Mouse (Mus musculus) MEL (cell line): ENCODE measurements around the gene Alg5. TPM values are rescaled to one million over a fixed set of nuclear protein-coding genes. Genes with fewer than 3 reads are reported as not detected.

Source experiments
- DNase-seq: peaks from one replicate; pipeline ENCODE4 v3.0.0; 2011; ENCODE audit warnings: low read depth, low spot score
- H3K27ac ChIP-seq: 2 replicates; pipeline ENCODE4 v1.5.1; 2012; ENCODE audit warnings: low read depth, mild to moderate bottlenecking, control low read depth, low read length, moderate library complexity; ENCODE audit not compliant: control insufficient read depth
- H3K27me3 ChIP-seq, 2 experiments: fragments of 150-350 bp in 1 of 2; sonication (generic) in 1 of 2; 2 replicates each; pipeline ENCODE4 v1.6.1; 2012; ENCODE audit warnings: low read length in 2 of 2, mild to moderate bottlenecking in 2 of 2, improper control_type of control experiment in 1 of 2, moderate library complexity in 1 of 2; ENCODE audit not compliant: insufficient read depth in 2 of 2, control insufficient read depth in 1 of 2
- H3K36me3 ChIP-seq, 2 experiments: 2 replicates each; pipeline ENCODE4 v1.6.1; 2012 to 2014; ENCODE audit warnings: low read length in 2 of 2, improper control_type of control experiment in 1 of 2, inconsistent platforms in 1 of 2, mild to moderate bottlenecking in 1 of 2; ENCODE audit not compliant: insufficient read depth in 2 of 2, control insufficient read depth in 1 of 2
- H3K4me1 ChIP-seq, 2 experiments: fragments of 150-350 bp in 1 of 2; sonication (generic) in 1 of 2; 2 replicates each; pipeline ENCODE4 v1.6.1; 2012; ENCODE audit warnings: low read length in 2 of 2, improper control_type of control experiment in 1 of 2, mild to moderate bottlenecking in 1 of 2; ENCODE audit not compliant: insufficient read depth in 2 of 2, control insufficient read depth in 1 of 2
- H3K4me3 ChIP-seq, 2 experiments: fragments of 150-350 bp in 1 of 2; sonication (generic) in 1 of 2; 2 replicates each; pipeline ENCODE4 v1.5.1; 2012; ENCODE audit warnings: low read depth in 2 of 2, low read length in 2 of 2, mild to moderate bottlenecking in 2 of 2, moderate library complexity in 2 of 2, control low read depth in 1 of 2, improper control_type of control experiment in 1 of 2; ENCODE audit not compliant: control insufficient read depth in 1 of 2, insufficient read depth in 1 of 2
- H3K79me2 ChIP-seq: 2 replicates; pipeline ENCODE4 v1.6.1; 2012; ENCODE audit warnings: mild to moderate bottlenecking, low read length, moderate library complexity; ENCODE audit not compliant: control insufficient read depth, poor library complexity, insufficient read depth
- H3K9ac ChIP-seq: 2 replicates; pipeline ENCODE4 v1.6.1; 2012; ENCODE audit warnings: low read depth, mild to moderate bottlenecking, control low read depth, low read length, moderate library complexity; ENCODE audit not compliant: control insufficient read depth, poor library complexity, severe bottlenecking
- H3K9me3 ChIP-seq: fragments of 150-350 bp; sonication (generic); replicated peaks from 2 replicates; pipeline ENCODE4 v1.6.1; 2012; ENCODE audit warnings: mild to moderate bottlenecking, low read length, improper control_type of control experiment, moderate library complexity; ENCODE audit not compliant: insufficient read depth
- CHD2 ChIP-seq: IDR thresholded peaks from 2 replicates; pipeline ENCODE4 v1.6.1; 2011; ENCODE audit warnings: low read length, improper control_type of control experiment
- E2F4 ChIP-seq: IDR thresholded peaks from 2 replicates; pipeline ENCODE4 v1.6.1; 2011; ENCODE audit warnings: low read depth, low read length, improper control_type of control experiment, borderline replicate concordance
- ELF1 ChIP-seq: IDR thresholded peaks from 2 replicates; pipeline ENCODE4 v1.6.1; 2014; ENCODE audit warnings: low read depth, mild to moderate bottlenecking, inconsistent platforms, low read length, improper control_type of control experiment, moderate library complexity
- EP300 ChIP-seq, 2 experiments: IDR thresholded peaks; 2 replicates each; pipeline ENCODE4 v1.6.1; 2011; ENCODE audit warnings: improper control_type of control experiment in 2 of 2, low read length in 2 of 2, low read depth in 1 of 2, mild to moderate bottlenecking in 1 of 2
- ETS1 ChIP-seq: IDR thresholded peaks from 2 replicates; pipeline ENCODE4 v1.6.1; 2012; ENCODE audit warnings: low read depth, mild to moderate bottlenecking, inconsistent platforms, low read length, improper control_type of control experiment, moderate library complexity
- MAZ ChIP-seq: IDR thresholded peaks from 2 replicates; pipeline ENCODE4 v1.6.1; 2012; ENCODE audit warnings: low read depth, mild to moderate bottlenecking, inconsistent platforms, low read length, improper control_type of control experiment
- MEF2A ChIP-seq: IDR thresholded peaks from 2 replicates; pipeline ENCODE4 v1.6.1; 2014; ENCODE audit warnings: low read depth, mild to moderate bottlenecking, inconsistent platforms, low read length, improper control_type of control experiment; ENCODE audit not compliant: poor library complexity, insufficient replicate concordance, severe bottlenecking; ENCODE audit errors: extremely low read depth
- MYC ChIP-seq: IDR thresholded peaks from 2 replicates; pipeline ENCODE4 v1.6.1; 2011; ENCODE audit warnings: low read depth, mild to moderate bottlenecking, low read length, improper control_type of control experiment, moderate library complexity
- NELFE ChIP-seq: IDR thresholded peaks from 2 replicates; pipeline ENCODE4 v1.6.1; 2011; ENCODE audit warnings: low read depth, low read length, improper control_type of control experiment
- NRF1 ChIP-seq: IDR thresholded peaks from 2 replicates; pipeline ENCODE4 v1.6.1; 2014; ENCODE audit warnings: low read depth, mild to moderate bottlenecking, inconsistent platforms, low read length, improper control_type of control experiment, moderate library complexity; ENCODE audit not compliant: poor library complexity, insufficient read depth, severe bottlenecking
- POLR2A ChIP-seq, 2 experiments: IDR thresholded peaks; 2 replicates each; pipeline ENCODE4 v1.6.1; 2011 to 2012; ENCODE audit warnings: low read length in 2 of 2, mild to moderate bottlenecking in 2 of 2, control low read depth in 1 of 2, improper control_type of control experiment in 1 of 2, low read depth in 1 of 2, moderate library complexity in 1 of 2; ENCODE audit not compliant: control insufficient read depth in 1 of 2, insufficient read depth in 1 of 2, poor library complexity in 1 of 2
- POLR2AphosphoS2 ChIP-seq: IDR thresholded peaks from 2 replicates; pipeline ENCODE4 v1.6.1; 2011; ENCODE audit warnings: low read length, improper control_type of control experiment
- POLR2AphosphoS5 ChIP-seq: IDR thresholded peaks from 2 replicates; pipeline ENCODE4 v1.6.1; 2012; ENCODE audit warnings: low read depth, borderline replicate concordance, mild to moderate bottlenecking, inconsistent platforms, low read length, moderate library complexity, mixed read lengths
- RAD21 ChIP-seq: IDR thresholded peaks from 2 replicates; pipeline ENCODE4 v1.6.1; 2011; ENCODE audit warnings: mild to moderate bottlenecking, low read depth, low read length, improper control_type of control experiment
- TAL1 ChIP-seq: IDR thresholded peaks from 2 replicates; pipeline ENCODE4 v1.6.1; 2012; ENCODE audit warnings: mild to moderate bottlenecking, inconsistent platforms, low read length, moderate library complexity, mixed read lengths
- TCF12 ChIP-seq: IDR thresholded peaks from 2 replicates; pipeline ENCODE4 v1.6.1; 2014; ENCODE audit warnings: low read depth, mild to moderate bottlenecking, inconsistent platforms, low read length, improper control_type of control experiment, moderate library complexity
- UBTF ChIP-seq: IDR thresholded peaks from 2 replicates; pipeline ENCODE4 v1.6.1; 2012; ENCODE audit warnings: low read depth, mild to moderate bottlenecking, inconsistent platforms, low read length, improper control_type of control experiment, moderate library complexity, borderline replicate concordance; ENCODE audit not compliant: insufficient read depth
- ZC3H11A ChIP-seq: IDR thresholded peaks from 2 replicates; pipeline ENCODE4 v1.6.1; 2012; ENCODE audit warnings: low read depth, mild to moderate bottlenecking, inconsistent platforms, low read length, improper control_type of control experiment
- ZMIZ1 ChIP-seq: IDR thresholded peaks from 2 replicates; pipeline ENCODE4 v1.6.1; 2012; ENCODE audit warnings: low read depth, mild to moderate bottlenecking, inconsistent platforms, low read length, improper control_type of control experiment, moderate library complexity
- ZNF384 ChIP-seq: IDR thresholded peaks from 2 replicates; pipeline ENCODE4 v1.6.1; 2012; ENCODE audit warnings: low read depth, mild to moderate bottlenecking, inconsistent platforms, low read length, improper control_type of control experiment
- polyA plus RNA-seq, 2 experiments: library from polyadenylated mRNA; stranded (reverse) in 1 of 2; unstranded in 1 of 2; fragments of >175 nt in 1 of 2; fragments of >200 nt in 1 of 2; gene quantifications; 2 replicates each; pipeline versions ENCODE4 v1.2.1 to v1.2.4; 2012; ENCODE audit warnings: low replicate concordance in 2 of 2, low read depth in 1 of 2; ENCODE audit not compliant: insufficient read length in 2 of 2, insufficient read depth in 1 of 2, missing spikeins in 1 of 2
- total RNA-seq: library from RNA; depleted of rRNA; stranded (reverse); fragments of 300-350 nt; gene quantifications from 2 replicates; pipeline ENCODE4 v1.2.3, GENCODE M21; 2012

Gene Alg5
- total and polyA plus RNA-seq, 3 experiments, result 34.8 to 44.0 TPM; not detected in 1

- no peaks in the 10 kb centered on the region for H3K27me3 ChIP-seq
- no peak overlapping the region for H3K27ac ChIP-seq
- H3K36me3 ChIP-seq, result peaks cover 0 to 13% of the 10 kb centered on the region in 2 experiments; a peak in 2 of 4 replicates
- TF ChIP-seq POLR2AphosphoS5, result no peak
- no peak for TF ChIP-seq CHD2
- TF ChIP-seq ZNF384, result no peak
- TF ChIP-seq UBTF, result no peak
- TF ChIP-seq MYC, result no peak
- no peak for TF ChIP-seq MAZ
- TF ChIP-seq E2F4, result no peak
- no peak for TF ChIP-seq MEF2A
- no peak for DNase-seq
- no peak overlapping the region for H3K4me3 ChIP-seq
- H3K9ac ChIP-seq, result no peak overlapping the region
- H3K9me3 ChIP-seq, result no peaks in the 10 kb centered on the region
- H3K79me2 ChIP-seq, result no peaks in the 10 kb centered on the region
- H3K4me1 ChIP-seq, result no peaks in the 10 kb centered on the region
Observed at GRCm38 (mm10) chr3:54753411-54753810, 18.1 kb downstream of the Alg5 start.

- Histone ChIP-seq H3K79me2 (no peaks in the 10 kb centered on the region), H3K4me3 (no peak within 1 kb of the TSS), H3K4me1 (no peaks in the 10 kb centered on the region), H3K9ac (no peak within 1 kb of the TSS)
- no peak for TF ChIP-seq MYC
- TF ChIP-seq POLR2A (IDR thresholded peaks at IDR 0.05; ENCODE audit: control insufficient read depth in 1 of 2, insufficient read depth in 1 of 2, low read depth in 1 of 2, low read length in 2 of 2, poor library complexity in 1 of 2), result no peak
- TF ChIP-seq ELF1, result no peak
- no peak for TF ChIP-seq EP300 (IDR thresholded peaks at IDR 0.05; ENCODE audit: low read depth in 1 of 2, low read length in 2 of 2)
- no peak for TF ChIP-seq NRF1
- no peak for TF ChIP-seq ZC3H11A
- TF ChIP-seq TCF12, result no peak
- no peak for TF ChIP-seq CHD2
- no peak for TF ChIP-seq E2F4
- no peak for TF ChIP-seq ZMIZ1
- TF ChIP-seq MAZ, result no peak
- no peak for TF ChIP-seq TAL1
- TF ChIP-seq NELFE, result no peak
- TF ChIP-seq RAD21, result no peak
- TF ChIP-seq ETS1, result no peak
- TF ChIP-seq POLR2AphosphoS2, result no peak
- TF ChIP-seq, all 39 proteins: peak for 0
- Histone ChIP-seq H3K27me3 (no peaks in the 10 kb centered on the region), H3K27ac (no peak within 1 kb of the TSS), H3K9me3 (no peaks in the 10 kb centered on the region), H3K36me3 (peaks cover 0 to 2% of the 10 kb centered on the region in 2 experiments; a peak in 1 of 4 replicates)
- no peak for DNase-seq
Observed at GRCm38 (mm10) chr3:54755145-54756041, 20.1 kb downstream of the Alg5 start, which contains the start of gene Smad9. Gene Smad9, plus strand, starts transcription at chr3:54755582.
